Mouse (Mus musculus) cerebellum, adult 2 months (tissue): ENCODE measurements at regions not wholly inside any gene's neighbourhood (a gene's known extent, or its start where the extent isn't known, plus 50 kb on each side); places are given as distances from the start of the nearest gene placed in this dataset.

Experiments
- CTCF ChIP-seq: fragments of 200-500 bp; IDR thresholded peaks from 2 replicates; pipeline ENCODE4 v1.5.1; 2011; ENCODE audit warnings: low read depth, mild to moderate bottlenecking, control low read depth, low read length, moderate library complexity, borderline replicate concordance; ENCODE audit not compliant: insufficient read depth
- POLR2A ChIP-seq: fragments of 200-500 bp; IDR thresholded peaks from 2 replicates; pipeline ENCODE4 v1.6.1; 2011; ENCODE audit warnings: low read length, control low read depth, borderline replicate concordance; ENCODE audit not compliant: insufficient read depth

- no peak for TF ChIP-seq POLR2A
- no peak for TF ChIP-seq CTCF
Observed at GRCm38 (mm10) chr6:99924181-99924580, 198.0 kb upstream of the Prok2 start.
